Mouse (Mus musculus): ENCODE results near the gene Fgf9. TPM values are rescaled to one million over a fixed set of nuclear protein-coding genes. Genes with fewer than 3 reads are reported as not detected.

Fgf9 gene
- polyA plus RNA-seq, 1 experiment from 2014 or later, result 9.5 TPM

DNA sequence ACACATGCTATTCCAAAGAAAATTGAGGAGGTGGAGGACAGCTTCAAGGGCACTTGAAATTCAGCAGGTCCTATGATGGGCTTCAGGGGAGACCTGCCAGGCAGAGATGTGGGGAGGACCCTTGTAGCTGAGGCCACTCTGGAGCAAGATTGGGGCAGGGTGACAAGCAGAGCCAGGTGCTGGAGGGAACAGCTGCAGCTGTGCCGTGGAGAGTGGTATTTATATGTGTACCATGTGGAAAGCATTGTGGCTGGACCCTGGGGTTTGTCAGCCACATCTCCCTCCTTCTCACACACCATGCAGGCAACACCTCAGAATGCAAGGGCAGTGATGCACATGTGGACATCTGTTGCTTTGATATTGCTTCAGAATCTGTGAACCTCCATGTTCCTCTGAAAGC, 81.8 kb downstream of the Fgf9 start:
- H3K36me3 ChIP-seq (ENCODE audit: control insufficient read depth, insufficient read depth, low read length), result no peaks in the 10 kb centered on the region
- H3K9ac ChIP-seq (ENCODE audit: low read length), result no peak overlapping the region
- no peak overlapping the region for H3K4me2 ChIP-seq (ENCODE audit: low read depth, low read length)
- peaks cover 5% of the 10 kb centered on the region; the same call in 1 of the 2 replicates for H3K4me1 ChIP-seq (ENCODE audit: control insufficient read depth, insufficient read depth, low read length)
- no peaks in the 10 kb centered on the region for H3K9me3 ChIP-seq (replicated peaks; ENCODE audit: control insufficient read depth, low read length)
- H3K4me3 ChIP-seq (replicated peaks; ENCODE audit: low read length), result no peak overlapping the region
- ATAC-seq (ENCODE audit: insufficient read depth, low FRiP score), result no peak
- no peak overlapping the region for H3K27ac ChIP-seq (ENCODE audit: low read length)
- no peaks in the 10 kb centered on the region for H3K27me3 ChIP-seq (ENCODE audit: control insufficient read depth, insufficient read depth, low read length)
- WGBS, result 37% methylated on average over 1 of the region's 1 CpGs

DNA sequence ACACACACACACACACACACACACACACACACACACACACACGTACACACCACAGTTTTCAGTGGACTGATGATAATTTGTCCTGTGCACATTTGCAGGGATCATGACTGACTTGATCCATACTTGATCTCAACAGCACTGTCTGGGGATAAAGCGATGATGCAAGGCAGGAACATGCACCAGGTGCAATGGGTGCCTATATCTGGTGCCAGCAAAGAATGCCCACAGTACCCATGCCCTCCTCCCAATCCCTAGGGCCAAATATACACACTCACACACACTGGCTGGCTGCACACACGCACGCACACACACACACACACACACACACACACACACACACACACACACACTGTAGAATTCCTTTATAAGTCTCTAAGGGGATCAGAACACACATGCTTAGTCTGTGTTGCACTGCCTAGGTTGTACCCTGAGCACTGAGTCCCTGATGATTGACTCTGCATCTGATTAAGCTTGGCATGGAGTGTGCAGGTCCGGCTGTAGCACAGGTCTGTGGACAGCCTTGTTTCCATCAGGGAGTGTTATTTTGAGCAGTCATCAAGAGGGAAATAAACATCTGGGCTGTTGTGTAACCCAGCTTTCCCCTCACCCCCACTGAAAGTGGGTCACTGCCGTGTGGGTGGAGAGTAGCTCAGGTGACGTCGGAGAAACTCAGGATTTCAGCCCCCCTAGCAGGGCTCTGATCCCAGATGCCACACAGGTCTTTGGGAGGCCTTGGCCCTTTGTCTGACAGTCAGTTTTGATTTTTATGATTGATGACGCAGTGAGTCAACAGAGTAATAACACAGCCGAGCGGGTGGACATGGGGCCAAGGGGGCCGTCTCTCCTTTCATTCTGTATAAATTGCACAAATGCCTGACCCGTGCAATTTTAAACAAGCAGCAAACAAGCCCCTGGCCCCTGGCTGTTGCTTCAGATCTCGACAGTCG, 83.4 kb downstream of the Fgf9 start:
- H3K27ac ChIP-seq (ENCODE audit: low read length), result no peak overlapping the region
- peaks cover 5% of the 10 kb centered on the region; the same call in 1 of the 2 replicates for H3K4me1 ChIP-seq (ENCODE audit: control insufficient read depth, insufficient read depth, low read length)
- peak; percentile 68 for ATAC-seq (ENCODE audit: insufficient read depth, low FRiP score)
- H3K36me3 ChIP-seq (ENCODE audit: control insufficient read depth, insufficient read depth, low read length), result no peaks in the 10 kb centered on the region
- peak overlapping the region; percentile 23 for H3K4me2 ChIP-seq (ENCODE audit: low read depth, low read length)
- H3K4me3 ChIP-seq (replicated peaks; ENCODE audit: low read length), result no peak overlapping the region
- H3K9ac ChIP-seq (ENCODE audit: low read length), result no peak overlapping the region
- H3K27me3 ChIP-seq (ENCODE audit: control insufficient read depth, insufficient read depth, low read length), result no peaks in the 10 kb centered on the region
- H3K9me3 ChIP-seq (replicated peaks; ENCODE audit: control insufficient read depth, low read length), result no peaks in the 10 kb centered on the region
- 30% methylated on average over 15 of the region's 15 CpGs for WGBS

GRCm38 (mm10) chr14:58160624-58161023, 90.3 kb downstream of the Fgf9 start:
- 95% methylated on average over 1 of the region's 1 CpGs for WGBS

More at GRCm38 (mm10) chr14:58160624-58161023, 90.3 kb downstream of the Fgf9 start:
- Histone ChIP-seq H3K4me2 (ENCODE audit: low read depth, low read length) (no peak overlapping the region), H3K27me3 (ENCODE audit: control insufficient read depth, insufficient read depth, low read length) (no peaks in the 10 kb centered on the region), H3K9ac (ENCODE audit: low read length) (no peak overlapping the region), H3K9me3 (replicated peaks; ENCODE audit: control insufficient read depth, low read length) (no peaks in the 10 kb centered on the region), H3K27ac (ENCODE audit: low read length) (no peak overlapping the region), H3K4me1 (ENCODE audit: control insufficient read depth, insufficient read depth, low read length) (no peaks in the 10 kb centered on the region), H3K36me3 (ENCODE audit: control insufficient read depth, insufficient read depth, low read length) (no peaks in the 10 kb centered on the region), H3K4me3 (replicated peaks; ENCODE audit: low read length) (no peak overlapping the region)
- no peak for ATAC-seq (ENCODE audit: insufficient read depth, low FRiP score)

Other genes starting within 250 kb of the Fgf9 start
- gene Ska3, start 244.4 kb upstream of the Fgf9 start, polyA plus RNA-seq (2015; fragmentation: Nextera tagmentation; extraction: Ambion mirVana), result 27.7 and 28.0 TPM in 2 replicates
- gene Mrpl57, start 244.3 kb upstream of the Fgf9 start, polyA plus RNA-seq (2015; fragmentation: Nextera tagmentation; extraction: Ambion mirVana), result 157 and 167 TPM in 2 replicates
- gene Zdhhc20, start 180.3 kb upstream of the Fgf9 start, polyA plus RNA-seq (2015; fragmentation: Nextera tagmentation; extraction: Ambion mirVana), result 68.6 and 71.2 TPM in 2 replicates
- 80.5 and 82.3 TPM in 2 replicates for gene Micu2, start 71.3 kb upstream of the Fgf9 start, polyA plus RNA-seq (2015; fragmentation: Nextera tagmentation; extraction: Ambion mirVana)